Mouse (Mus musculus) left cerebral cortex, adult 2 months (tissue): ENCODE results near the gene Cbfa2t3. TPM values are rescaled to one million over a fixed set of nuclear protein-coding genes. Genes with fewer than 3 reads are reported as not detected.

Source experiments
- DNase-seq, 2 experiments: peaks; one replicate each; pipeline ENCODE4 v3.0.0; 2021 to 2022; ENCODE audit warnings: low spot score in 2 of 2, mixed read lengths in 1 of 2; ENCODE audit errors: extremely low spot score in 1 of 2
- H3K27ac ChIP-seq: fragments of 200-600 bp; 2 replicates; pipeline ENCODE4 v1.8.1; 2022
- H3K4me3 ChIP-seq: fragments of 200-600 bp; 2 replicates; pipeline ENCODE4 v1.8.1; 2022
- CTCF ChIP-seq: fragments of 200-600 bp; IDR thresholded peaks from 2 replicates; pipeline ENCODE4 v1.8.1; 2022; ENCODE audit warnings: antibody characterized with exemption, mild to moderate bottlenecking, moderate library complexity
- intact Hi-C: fragments of 180-260 bp; cut with DNase I; formaldehyde crosslinking; loops from one replicate; pipeline ENCODE4 v1.15.1; 2025
- total RNA-seq, 2 experiments: library from RNA; stranded (reverse); gene quantifications; 2 replicates each; pipeline ENCODE4 v1.2.3; 2021

The Cbfa2t3 gene
- total RNA-seq, 2 experiments from 2014 or later: 32.8 to 48.8 TPM

GRCm38 (mm10) chr8:122679325-122679920 is 19.5 kb downstream of the Cbfa2t3 start:
- DNase-seq: no peak
- intact Hi-C loops: loop anchor here (2.0 kb wide), 1 partner anchor 95 kb away; the partner anchor contains the start of gene Acsf3
- no peak for TF ChIP-seq CTCF
- no peak overlapping the region for H3K4me3 ChIP-seq
- H3K27ac ChIP-seq: no peak overlapping the region

GRCm38 (mm10) chr8:122678896-122679210 is 20.1 kb downstream of the Cbfa2t3 start:
- Histone ChIP-seq H3K27ac (peak overlapping the region; percentile 92), H3K4me3 (peak overlapping the region; percentile 74)
- intact Hi-C loops: loop anchor here (1.0 to 2.0 kb wide), 2 partner anchors 96 to 151 kb away; partner anchors contain the start of gene Acsf3
- no peak for DNase-seq
- TF ChIP-seq CTCF: no peak

- Histone ChIP-seq H3K27ac (peak overlapping the region; percentile 95), H3K4me3 (peak overlapping the region; percentile 74)
- peak; percentile 97 for TF ChIP-seq CTCF
- intact Hi-C loops: loop anchor here (1.0 to 2.0 kb wide), 2 partner anchors 97 to 152 kb away; partner anchors contain the start of gene Acsf3
- DNase-seq: peak; percentile 84 to 91
Measured at GRCm38 (mm10) chr8:122678061-122678895, 20.6 kb downstream of the Cbfa2t3 start.

- TF ChIP-seq CTCF: no peak
- peak in 1 of 2 experiments; percentile 46 for DNase-seq
- Histone ChIP-seq H3K27ac (peak overlapping the region; percentile 95), H3K4me3 (peak overlapping the region; percentile 74)
- intact Hi-C loops: loop anchor here (1.0 to 2.0 kb wide), 5 partner anchors 10 to 153 kb away; partner anchors contain the start of gene Acsf3
Measured at GRCm38 (mm10) chr8:122677481-122678021, 21.4 kb downstream of the Cbfa2t3 start.

- peak; percentile 62 to 84 for DNase-seq
- intact Hi-C loops: loop anchor here (1.0 to 2.0 kb wide), 3 partner anchors 10 to 74 kb away; no protein-coding TSS in a partner anchor
- peak overlapping the region; percentile 95 for H3K27ac ChIP-seq
- H3K4me3 ChIP-seq: peak overlapping the region; percentile 74
- TF ChIP-seq CTCF: no peak
Measured at GRCm38 (mm10) chr8:122676621-122677480, 22.1 kb downstream of the Cbfa2t3 start.

- Histone ChIP-seq H3K27ac (peak overlapping the region; percentile 95), H3K4me3 (peak overlapping the region; percentile 74)
- intact Hi-C loops: loop anchor here (2.0 kb wide), 1 partner anchor 75 kb away; no protein-coding TSS in a partner anchor
- DNase-seq: peak in 1 of 2 experiments; percentile 48
- no peak for TF ChIP-seq CTCF
Measured at GRCm38 (mm10) chr8:122675596-122676420, 23.1 kb downstream of the Cbfa2t3 start.

- DNase-seq: no peak
- Histone ChIP-seq H3K4me3 (no peak overlapping the region; the same call in 1 of the 2 replicates), H3K27ac (no peak overlapping the region)
- intact Hi-C loops: no loop called here
- TF ChIP-seq CTCF: peak; percentile 30
Measured at GRCm38 (mm10) chr8:122674999-122675398, 23.9 kb downstream of the Cbfa2t3 start.

- TF ChIP-seq CTCF: no peak
- intact Hi-C loops: no loop called here
Measured at GRCm38 (mm10) chr8:122673989-122674388, 24.9 kb downstream of the Cbfa2t3 start.

GRCm38 (mm10) chr8:122671894-122672293 is 27.0 kb downstream of the Cbfa2t3 start:
- TF ChIP-seq CTCF: no peak
- no peak for DNase-seq
- intact Hi-C loops: no loop called here
- H3K27ac ChIP-seq: no peak overlapping the region
- H3K4me3 ChIP-seq: no peak overlapping the region

More at GRCm38 (mm10) chr8:122673989-122674388, 24.9 kb downstream of the Cbfa2t3 start:
- H3K4me3 ChIP-seq: no peak overlapping the region
- no peak overlapping the region for H3K27ac ChIP-seq
- DNase-seq: no peak

- no peak for TF ChIP-seq CTCF
- intact Hi-C loops: no loop called here
- Histone ChIP-seq H3K4me3 (no peak overlapping the region), H3K27ac (no peak overlapping the region)
- DNase-seq: no peak
Measured at GRCm38 (mm10) chr8:122670718-122671117, 28.2 kb downstream of the Cbfa2t3 start.
